Mouse (Mus musculus): Measurements from ENCODE around the gene Micu1.

Gene Micu1

DNA sequence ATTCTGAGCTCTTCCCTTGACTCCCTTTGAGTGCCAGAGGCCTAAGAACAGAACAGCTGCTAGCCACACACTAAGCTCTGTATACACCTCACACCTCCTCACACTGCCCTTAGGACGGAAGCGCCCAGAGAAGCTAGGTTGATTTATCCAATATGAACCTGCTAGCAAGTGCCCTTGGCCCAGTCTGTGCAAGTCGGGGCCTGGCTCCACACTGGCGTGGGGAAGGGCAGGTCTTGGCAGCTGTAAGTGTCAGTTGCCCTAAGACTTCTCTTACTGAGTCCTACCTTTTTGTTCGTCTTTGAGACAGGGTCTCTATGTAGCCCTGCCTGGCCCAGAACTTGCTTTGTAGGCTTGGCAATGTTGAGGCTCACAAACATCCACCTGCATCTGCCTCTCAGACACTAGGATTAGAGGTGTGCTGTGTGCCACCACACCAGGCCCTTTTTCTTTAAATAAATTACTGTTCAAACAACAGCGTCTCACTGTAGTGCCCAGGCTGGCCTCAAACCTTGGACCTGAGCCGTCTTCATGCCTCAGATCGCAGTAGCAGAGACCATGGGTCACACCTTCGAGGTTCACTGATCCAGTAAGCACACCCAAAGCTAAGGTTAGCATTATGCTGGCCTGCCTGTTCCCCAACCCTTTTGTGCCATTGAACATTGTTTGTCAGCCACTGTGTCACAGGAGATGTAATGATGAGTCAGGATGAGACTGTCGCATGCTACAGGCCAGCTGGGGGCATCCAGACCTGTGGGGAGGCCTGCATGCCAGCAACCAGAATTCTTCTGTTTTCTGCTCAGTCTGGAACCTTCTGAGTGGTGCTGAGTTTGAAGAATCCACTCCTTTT is 182.3 kb downstream of the Micu1 start:
- DNase-seq (ENCODE audit: low spot score in 2 of 2): no peak

DNA sequence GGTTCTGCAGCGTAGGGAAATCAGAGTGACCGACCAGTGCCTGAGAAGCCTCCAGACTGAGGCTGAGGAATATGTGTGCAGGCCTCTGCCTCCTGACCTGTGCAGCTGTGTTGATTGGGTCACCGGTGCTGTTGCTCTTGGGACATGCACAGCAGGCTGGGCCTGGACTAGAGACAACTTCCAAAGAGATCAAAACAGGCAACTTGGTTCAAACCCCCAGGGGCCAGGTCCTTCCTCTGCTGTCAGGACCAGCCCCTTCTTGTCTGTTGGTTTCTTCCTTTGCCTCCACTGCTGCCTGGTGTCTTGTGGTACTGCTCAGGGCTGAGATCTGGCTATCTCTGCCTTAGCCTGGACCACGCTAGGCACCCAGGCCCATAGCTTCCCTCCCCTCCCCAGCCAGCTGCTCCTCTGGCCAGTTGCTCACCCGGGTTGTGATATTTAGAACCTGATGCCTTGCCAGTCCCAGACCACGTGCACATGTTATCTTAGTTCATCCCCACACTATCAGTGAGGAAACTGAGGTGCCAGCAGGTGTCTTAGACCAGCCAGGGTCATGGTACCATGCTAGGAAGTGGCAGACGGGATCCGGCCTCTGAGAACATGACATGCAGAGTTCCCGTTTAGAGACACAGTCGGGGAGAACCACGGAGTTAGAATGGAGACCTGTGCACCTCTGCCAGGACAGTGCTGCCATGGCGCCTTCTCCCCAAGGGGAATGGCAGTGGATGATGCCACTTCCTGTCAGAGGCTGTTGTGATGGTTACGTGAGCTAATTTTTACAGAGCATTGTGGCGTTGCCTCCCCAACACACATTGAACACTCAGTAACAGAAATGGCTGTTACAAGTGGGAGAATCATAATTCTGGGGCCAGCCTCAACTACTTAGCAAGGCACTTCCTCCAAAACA is 183.2 kb downstream of the Micu1 start:
- DNase-seq (ENCODE audit: low spot score in 2 of 2): no peak

DNA sequence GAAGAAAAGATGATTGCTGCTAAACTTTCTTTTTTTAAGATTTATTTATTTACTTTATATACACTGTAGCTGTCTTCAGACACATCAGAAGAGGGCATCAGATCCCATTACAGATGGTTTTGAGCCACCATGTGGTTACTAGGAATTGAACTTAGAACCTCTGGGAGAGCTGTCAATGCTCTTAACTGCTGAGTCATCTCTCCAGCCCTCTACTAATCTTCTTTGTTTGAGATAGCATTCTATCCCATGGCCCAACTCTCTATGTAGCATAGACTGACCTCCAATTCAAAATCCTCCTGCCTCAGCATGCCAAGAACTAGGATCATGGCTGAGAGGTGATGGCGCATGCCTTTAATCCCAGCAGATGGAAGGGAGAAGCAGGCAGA is 183.8 kb downstream of the Micu1 start:
- DNase-seq (ENCODE audit: low spot score in 2 of 2): no peak

DNA sequence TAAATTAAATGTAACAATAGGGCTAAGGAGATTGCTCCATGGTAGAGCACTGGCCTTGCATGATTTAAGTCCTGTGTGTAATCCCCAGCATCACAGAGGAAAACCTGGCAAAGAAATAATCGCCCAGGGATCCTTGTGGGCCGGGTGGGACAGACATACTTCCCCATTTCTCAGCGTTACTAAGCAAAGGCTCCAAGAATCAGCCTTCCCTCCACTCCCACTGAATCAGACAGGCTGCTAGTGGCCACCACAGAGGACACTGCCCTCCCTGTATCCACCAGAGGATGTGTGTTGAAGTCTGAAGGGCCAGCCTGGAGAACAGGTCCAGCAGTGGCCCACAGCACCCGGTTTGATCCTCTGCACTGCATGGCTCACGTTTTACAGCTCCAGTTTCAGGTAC is 185.2 kb downstream of the Micu1 start:
- no peak for DNase-seq (ENCODE audit: low spot score in 2 of 2)

DNA sequence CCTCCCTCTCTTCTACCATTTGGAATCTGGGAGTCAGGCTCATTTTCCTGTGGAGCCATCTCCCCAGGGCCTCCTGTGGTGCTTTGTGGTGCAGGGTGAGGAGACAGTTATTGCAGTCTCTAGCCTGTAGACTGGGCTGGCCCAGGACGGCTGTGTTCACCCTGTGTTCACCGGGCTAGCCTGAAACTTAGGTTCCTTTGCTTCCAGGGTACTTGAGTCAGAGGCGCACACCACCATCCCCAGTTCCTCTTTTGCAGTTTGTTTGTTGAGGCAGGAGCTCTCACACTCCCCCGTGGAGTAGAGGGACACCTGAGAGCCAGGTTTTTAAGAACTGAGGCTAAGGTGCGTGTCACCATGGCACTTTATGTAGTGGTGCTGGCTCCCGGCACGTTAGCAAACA is 187.1 kb downstream of the Micu1 start:
- DNase-seq (ENCODE audit: low spot score in 2 of 2): no peak

DNA sequence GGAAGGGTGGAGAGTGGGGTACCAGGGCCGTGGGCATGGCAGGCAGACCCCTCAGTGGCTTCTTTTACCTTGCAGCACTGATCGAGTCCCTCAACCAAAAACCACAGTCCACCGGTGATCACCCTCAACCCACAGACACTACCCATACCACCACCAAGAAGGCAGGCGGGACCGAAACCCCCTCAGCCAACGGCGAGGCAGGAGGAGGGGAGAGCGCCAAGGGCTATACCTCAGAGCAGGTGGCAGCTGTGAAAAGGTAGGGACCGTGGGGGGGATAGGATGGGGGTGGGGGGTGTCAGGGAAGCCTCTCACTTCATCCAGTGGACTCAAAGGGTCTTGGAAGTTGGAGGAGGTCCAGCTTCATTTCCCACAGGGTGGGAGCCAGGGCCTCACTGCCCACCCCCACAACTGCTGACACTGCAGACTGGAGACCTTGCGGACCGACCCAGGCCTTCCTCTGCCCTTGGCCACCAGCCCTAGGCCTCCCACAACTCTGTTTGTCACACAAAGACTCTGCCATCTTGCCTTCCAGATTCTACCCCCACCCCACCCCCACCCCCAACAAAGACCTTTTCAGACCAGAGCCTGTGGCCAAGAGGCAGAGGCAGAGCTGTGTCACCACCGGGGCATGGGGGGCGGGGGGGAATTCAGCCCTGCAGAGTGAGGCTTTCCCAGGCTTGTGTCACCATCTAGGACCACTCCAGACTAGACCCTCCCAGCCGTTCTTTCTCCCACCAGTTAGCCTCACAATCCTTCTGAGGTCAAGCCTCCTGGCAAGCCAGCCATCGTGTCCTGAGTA is 187.9 kb downstream of the Micu1 start:
- no peak for DNase-seq (ENCODE audit: low spot score in 2 of 2)

DNA sequence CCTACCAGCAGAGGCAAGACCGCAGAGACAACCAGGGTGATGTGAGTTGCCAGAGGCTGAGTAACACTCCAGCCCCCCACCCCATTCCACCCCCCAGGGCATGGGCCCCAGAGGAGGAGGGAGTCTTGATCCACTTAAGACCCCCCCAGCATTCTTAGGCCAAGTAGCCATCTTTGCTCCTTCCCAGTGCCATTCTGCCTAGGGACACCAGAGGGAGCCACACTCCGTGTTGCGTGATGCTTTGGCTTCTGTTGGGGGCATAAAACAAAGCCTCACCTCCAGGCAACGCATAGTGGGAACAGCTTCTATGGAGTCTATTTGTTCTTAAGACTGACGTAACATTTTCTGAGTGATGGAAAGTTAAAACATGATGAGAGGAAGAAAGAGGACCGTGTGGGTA is 190.7 kb downstream of the Micu1 start:
- peak; percentile 67 to 82 for DNase-seq (ENCODE audit: low spot score in 2 of 2)

DNA sequence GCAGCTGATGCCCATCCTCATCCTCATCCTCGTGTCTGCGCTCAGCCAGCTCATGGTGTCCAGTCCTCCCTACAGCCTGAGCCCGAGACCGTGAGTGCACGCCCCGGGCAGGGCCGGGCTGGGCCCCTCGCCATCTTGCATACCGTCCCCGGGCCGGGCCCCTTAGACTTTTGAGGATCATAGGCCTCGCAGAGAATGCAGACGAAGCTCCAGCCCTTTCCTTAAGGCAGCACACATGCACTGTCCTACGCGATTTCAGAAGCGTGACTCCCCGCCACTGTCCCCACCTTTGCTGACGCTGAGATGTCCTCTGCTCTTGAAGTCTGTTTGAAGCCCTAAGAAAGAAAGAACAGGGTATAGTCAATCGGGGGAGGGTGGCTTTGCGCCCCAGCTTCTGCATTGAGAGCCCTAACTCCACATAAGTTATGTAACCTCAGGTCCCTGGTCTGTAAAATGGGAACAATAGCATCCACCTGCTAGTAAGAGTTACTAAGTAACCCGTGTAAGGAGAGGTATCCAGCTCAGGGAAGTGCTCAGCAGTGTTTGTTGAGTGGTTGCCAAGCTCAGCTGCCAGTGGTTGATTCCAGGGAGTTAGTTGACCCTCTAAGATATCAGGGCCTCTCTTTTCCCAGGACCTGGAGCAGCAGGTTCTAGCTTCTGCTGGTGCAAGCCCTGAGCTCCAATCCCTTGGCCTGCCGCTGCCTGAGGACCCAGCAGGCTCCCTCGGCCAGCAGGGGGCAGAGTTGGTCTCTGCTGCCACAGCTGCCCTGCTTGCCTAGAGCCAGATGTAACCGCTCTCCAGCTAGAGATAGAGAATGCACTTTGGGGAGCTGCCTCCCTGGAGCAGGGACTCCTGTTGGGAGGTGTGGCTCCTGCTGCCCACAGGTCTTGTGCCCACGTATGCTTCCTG is 192.2 kb downstream of the Micu1 start:
- peak; percentile 85 to 97 for DNase-seq (ENCODE audit: low spot score in 2 of 2)

DNA sequence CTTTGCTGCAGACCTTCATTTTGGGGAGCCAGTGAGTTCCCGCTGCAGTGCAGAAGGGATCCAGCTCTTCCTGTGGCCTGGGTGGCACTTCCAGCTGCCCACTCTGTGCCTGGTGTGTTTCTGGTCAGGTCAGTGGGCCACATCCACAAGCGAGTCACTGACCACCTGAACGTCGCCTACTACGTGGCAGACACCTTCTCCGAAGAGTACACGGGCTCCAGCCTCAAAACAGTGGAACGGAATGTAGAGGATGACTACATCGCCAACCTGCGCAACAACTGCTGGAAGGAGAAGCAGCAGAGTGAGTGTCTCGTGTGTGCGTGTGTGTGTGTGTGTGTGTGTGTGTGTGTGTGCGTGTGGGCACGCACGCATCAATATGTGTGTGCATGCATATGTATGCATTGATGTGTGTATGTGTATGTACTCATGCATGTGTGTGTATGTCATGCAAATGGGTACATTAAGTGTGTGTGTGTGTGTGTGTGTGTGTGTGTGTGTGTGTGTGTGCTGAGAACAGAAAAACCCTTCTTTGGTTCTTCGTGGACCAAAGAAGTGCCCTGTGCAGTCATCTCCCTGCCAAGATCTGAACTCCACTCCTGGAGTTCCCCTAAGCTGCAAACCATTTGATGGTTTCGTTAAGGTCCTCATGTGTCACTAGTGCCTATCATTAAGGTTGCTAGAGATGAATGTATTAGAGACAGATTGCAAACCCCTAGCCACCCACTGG is 193.3 kb downstream of the Micu1 start:
- DNase-seq (ENCODE audit: low spot score in 2 of 2): no peak

DNA sequence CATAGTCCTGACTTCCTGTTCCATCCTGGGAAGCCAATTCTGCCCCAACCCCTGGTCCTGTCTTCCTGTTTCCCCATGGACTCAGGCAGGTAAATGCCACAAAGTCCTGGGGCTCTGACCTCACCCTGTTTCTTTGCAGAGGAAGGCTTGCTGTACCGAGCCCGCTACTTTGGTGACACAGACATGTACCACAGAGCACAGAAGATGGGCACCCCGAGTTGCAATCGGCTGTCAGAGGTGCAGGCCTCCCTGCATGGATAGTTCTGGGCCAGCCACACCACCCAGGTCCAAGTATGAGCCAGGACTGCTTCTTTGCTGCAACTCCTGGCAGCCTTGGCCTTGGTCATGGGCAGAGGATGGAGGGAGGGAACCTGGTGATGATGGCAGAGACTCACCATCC is 193.9 kb downstream of the Micu1 start:
- DNase-seq (ENCODE audit: low spot score in 2 of 2): no peak

DNA sequence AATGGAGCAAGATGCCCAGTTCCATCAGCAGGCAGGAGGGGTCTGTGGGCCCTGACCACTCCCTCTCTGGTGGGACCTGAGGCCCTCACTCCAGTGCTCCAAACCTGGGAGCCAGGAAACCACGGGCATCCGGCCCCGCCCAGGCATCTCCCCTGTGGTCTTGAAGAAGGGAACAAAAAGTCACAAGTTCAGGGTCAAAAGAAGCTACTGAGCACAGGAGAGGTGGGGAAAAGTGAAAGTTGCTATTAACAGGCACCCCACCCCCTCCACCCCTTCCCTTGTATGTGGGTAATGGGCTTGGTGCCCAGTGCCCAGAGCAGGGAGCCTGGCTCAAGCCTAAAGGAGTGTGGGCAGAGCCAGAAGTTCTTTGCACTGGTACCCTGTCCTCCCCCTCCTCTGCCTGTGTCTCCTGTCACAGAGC is 194.6 kb downstream of the Micu1 start:
- peak; percentile 68 to 80 for DNase-seq (ENCODE audit: low spot score in 2 of 2)

DNA sequence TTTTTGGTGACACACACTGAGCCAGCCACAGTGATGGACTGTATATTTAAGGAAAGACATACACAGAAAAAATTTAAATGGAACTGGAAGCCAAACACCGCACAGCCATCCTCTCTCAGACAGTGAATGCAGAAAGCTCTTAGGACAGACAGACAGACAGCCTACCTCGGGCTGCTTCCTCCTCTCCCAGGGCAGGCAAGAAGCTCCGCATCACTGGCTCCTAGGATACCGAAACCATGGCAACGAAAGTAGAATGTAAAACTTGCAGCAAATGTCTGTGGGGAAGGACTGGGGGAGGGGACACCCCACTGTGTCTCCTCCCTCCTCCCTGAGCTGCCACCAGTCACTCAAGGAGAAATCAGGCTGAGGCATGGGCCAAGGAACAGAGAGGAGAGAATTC is 195.2 kb downstream of the Micu1 start:
- DNase-seq (ENCODE audit: low spot score in 2 of 2): no peak

DNA sequence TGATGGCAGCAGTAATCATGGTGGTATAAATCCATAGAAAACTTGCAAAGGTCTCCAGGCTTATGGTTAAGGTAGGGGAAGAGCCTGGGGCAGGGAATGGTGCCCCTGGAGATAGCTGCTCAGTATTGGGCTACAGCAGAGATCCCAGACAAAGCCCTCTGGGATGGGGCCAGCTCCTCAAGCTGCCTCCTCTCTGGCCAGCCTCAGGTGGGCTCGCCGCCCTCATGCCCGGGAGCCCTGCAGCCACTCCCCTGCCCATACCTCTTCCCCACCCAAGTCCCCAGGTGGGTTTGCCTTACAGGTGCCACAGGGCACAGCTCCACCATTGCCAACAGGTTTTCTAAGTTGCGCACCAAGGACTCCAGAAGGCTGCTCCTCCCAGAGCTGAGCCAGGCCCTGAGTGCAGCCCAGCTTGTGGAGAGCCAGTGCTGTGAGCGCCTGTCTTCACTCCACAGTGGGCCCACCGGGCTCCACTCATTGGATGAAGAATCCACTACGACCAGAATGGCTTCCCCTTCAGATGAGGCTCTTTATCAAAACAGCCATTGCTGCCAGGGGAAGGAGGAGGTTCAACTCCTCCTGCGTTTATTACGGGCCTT is 196.0 kb downstream of the Micu1 start:
- no peak for DNase-seq (ENCODE audit: low spot score in 2 of 2)

DNA sequence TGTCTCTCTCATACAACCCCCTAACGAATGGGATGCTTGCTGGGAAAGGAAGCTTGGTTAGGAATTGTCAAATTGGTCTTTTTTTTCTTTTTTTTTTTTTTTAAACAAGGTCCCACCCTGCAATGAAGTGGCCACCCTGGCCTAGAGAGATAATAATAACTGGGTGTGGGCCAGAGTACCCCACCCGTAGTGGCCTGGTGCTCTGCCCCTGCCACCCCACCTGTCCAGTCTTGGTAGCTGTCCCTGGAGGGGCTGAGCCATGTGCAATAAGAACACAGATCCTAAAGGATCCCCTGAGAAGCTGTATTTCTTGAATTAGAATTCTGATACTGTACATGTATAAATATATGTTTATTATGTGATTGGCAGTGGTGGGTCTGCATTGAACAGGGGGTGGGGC is 196.7 kb downstream of the Micu1 start:
- DNase-seq (ENCODE audit: low spot score in 2 of 2): no peak

DNA sequence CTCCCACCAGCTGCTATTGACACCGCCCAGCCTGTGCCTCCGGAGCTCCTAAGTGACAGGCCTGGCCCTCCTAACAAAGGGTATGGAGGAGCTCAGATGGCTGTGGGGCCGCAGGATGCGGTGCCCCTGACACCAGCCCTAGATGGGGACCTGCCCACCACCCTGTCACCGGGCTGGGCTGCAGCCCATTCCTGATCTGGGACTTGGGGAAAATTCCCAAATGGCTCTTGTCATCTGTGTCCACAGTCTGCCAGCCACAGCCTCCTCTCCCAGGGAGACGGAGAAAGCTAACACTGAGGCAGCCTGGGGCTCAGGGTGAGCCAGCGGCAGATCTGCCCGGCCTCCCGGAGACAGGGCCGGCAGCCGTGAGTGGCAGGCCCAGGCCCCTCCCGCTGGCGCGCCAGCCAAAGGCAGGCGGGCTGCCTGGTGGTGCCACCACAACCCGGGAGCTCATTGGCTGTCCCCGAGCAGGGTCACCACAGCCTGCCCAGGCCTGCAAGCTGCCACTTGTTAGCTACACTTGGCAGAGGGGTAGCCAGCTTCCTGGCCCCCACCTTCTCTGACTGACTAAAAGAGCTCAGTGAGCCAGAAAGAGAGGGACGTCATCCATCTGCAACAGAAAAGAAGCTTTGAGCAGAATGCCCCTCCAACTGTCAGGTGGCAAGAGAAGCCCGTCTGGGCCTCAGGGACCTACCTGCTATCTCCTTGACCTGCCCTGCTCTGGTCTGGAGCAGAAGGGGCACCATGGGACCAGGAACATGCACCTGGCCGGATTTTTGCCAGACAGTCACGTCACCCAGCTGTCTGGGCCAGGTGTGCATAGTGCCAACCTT is 197.3 kb downstream of the Micu1 start:
- DNase-seq (ENCODE audit: low spot score in 2 of 2): peak; percentile 90 to 94

DNA sequence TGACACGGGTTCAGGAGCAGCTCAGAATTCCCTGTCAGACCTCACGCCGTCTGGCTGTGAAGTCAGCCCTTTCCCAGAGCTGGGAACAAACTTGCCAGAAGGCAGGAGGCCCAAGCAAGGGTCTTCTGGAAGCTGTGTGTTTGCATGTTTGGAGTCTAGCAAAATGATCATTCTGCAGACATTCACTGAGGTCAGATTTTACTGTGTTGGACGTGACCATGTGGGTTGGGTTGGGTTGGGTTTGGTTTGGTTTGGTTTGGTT is 197.8 kb downstream of the Micu1 start:
- DNase-seq (ENCODE audit: low spot score in 2 of 2): no peak

DNA sequence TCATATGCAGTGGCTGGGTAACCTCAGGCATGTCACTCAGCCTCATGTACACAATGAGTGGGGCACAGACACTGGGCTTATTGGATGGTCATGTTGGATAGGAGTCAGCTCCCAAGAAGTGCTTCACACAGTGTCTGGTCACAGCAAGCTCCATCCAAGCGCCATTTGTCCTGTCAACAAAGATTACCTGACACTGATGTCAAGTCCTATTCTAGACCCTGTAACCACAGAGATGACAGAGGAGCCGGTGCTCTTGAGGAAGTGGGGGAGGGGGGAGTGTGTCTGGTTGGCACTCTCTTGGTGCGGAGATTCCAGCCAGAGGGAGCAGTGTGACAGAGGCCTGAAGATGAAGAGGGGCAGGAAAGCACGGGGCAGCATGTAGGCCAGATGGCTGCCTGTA is 198.7 kb downstream of the Micu1 start:
- DNase-seq (ENCODE audit: low spot score in 2 of 2): no peak

DNA sequence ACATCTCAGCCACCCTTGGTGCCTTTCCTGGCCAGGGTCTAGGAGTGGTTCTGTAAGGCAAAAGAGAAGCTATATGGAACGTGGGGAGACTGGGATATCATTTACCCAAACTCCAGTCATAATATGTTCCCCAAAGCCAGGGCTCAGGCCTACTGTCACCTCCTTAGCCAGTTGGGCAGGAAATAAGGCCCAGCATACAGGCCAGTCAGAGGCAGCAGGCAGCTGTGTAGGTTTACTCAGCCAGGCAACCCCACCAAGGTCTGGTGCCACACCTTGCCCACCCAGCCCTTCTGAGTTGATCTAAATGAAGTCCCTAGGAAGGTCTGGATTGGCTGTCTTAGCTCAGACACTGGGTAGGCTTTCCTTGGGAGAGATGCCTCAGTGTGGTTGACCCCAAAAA is 199.2 kb downstream of the Micu1 start:
- DNase-seq (ENCODE audit: low spot score in 2 of 2): no peak

DNA sequence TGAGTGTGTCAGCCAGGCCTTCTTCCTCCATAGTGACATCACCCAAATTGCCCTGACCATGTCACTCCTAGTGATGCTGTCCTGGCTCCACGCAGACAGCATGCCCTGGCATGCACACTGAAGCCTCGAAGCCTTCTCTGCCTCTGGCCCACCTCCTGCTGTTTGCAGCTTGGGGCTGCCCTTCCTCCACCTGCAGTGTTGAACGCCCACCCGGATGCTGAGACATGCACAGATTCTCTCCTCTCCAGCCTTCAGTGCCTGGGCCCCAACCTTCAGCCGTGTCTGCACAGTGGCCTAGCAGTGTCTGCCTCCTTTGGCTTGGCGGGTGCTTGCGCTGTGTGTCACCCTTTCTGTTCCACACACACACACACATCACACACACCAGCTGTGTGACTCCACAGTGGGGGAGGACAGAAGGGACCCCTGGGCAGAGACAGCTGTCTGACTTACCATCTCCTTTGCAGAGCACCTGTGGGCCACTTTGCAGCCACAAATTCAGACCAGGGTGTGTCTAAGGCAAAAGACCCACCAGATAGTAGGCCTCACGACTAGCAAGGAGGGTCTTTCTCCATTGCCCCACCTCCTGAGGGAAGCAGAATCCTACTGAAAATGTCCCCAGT is 199.8 kb downstream of the Micu1 start:
- DNase-seq (ENCODE audit: low spot score in 2 of 2): no peak
